Mouse (Mus musculus) bone marrow, adult 2 months (tissue): ENCODE measurements around the gene Skp2.

Experiments used
- CTCF ChIP-seq: fragments of 200-500 bp; IDR thresholded peaks from 2 replicates; pipeline ENCODE4 v1.5.1; 2011; ENCODE audit warnings: low read length, control low read depth; ENCODE audit not compliant: control insufficient read depth, insufficient read depth
- POLR2A ChIP-seq: fragments of 200-500 bp; IDR thresholded peaks from 2 replicates; pipeline ENCODE4 v1.6.1; 2011; ENCODE audit warnings: low read depth, mild to moderate bottlenecking, control low read depth, low read length, borderline replicate concordance; ENCODE audit not compliant: control insufficient read depth

GRCm38 (mm10) chr15:9114599-9114998 is 40.6 kb downstream of the Skp2 start:
- TF ChIP-seq CTCF = no peak
- TF ChIP-seq POLR2A = no peak
